Mouse (Mus musculus) lung, postnatal 25 days (tissue): Measurements from ENCODE around the gene Armh2.
A peak's percentile ranks its signal among the peaks of the same experiment; 100 is the strongest.

Experiments
- DNase-seq: peaks from one replicate; pipeline ENCODE4 v3.0.0; 2022; ENCODE audit warnings: low spot score

The Armh2 gene

GRCm38 (mm10) chr13:24741028-24741427, at the start of gene Armh2:
Gene Armh2 (plus strand): TSS chr13:24741232.
- no peak for DNase-seq

- no peak for DNase-seq
Measured at GRCm38 (mm10) chr13:24693312-24693711, 47.7 kb upstream of the Armh2 start.

GRCm38 (mm10) chr13:24698746-24699145, 42.3 kb upstream of the Armh2 start:
- DNase-seq, result no peak

- no peak for DNase-seq
Measured at GRCm38 (mm10) chr13:24702128-24702527, 38.9 kb upstream of the Armh2 start.

GRCm38 (mm10) chr13:24709656-24710396, 31.2 kb upstream of the Armh2 start:
- DNase-seq, result no peak

- DNase-seq, result no peak
Measured at GRCm38 (mm10) chr13:24710968-24711367, 30.1 kb upstream of the Armh2 start.

GRCm38 (mm10) chr13:24712581-24713130, 28.4 kb upstream of the Armh2 start:
- DNase-seq, result no peak

GRCm38 (mm10) chr13:24713434-24714000, 27.5 kb upstream of the Armh2 start:
- peak; percentile 84 for DNase-seq

- DNase-seq, result no peak
Measured at GRCm38 (mm10) chr13:24714360-24714885, 26.6 kb upstream of the Armh2 start.

- no peak for DNase-seq
Measured at GRCm38 (mm10) chr13:24715601-24716000, 25.4 kb upstream of the Armh2 start.

GRCm38 (mm10) chr13:24716441-24716840, 24.6 kb upstream of the Armh2 start:
- no peak for DNase-seq

- no peak for DNase-seq
Measured at GRCm38 (mm10) chr13:24717677-24718076, 23.4 kb upstream of the Armh2 start.

- no peak for DNase-seq
Measured at GRCm38 (mm10) chr13:24721502-24721901, 19.5 kb upstream of the Armh2 start.

- no peak for DNase-seq
Measured at GRCm38 (mm10) chr13:24723699-24724394, 17.2 kb upstream of the Armh2 start.

- DNase-seq, result no peak
Measured at GRCm38 (mm10) chr13:24724395-24724759, 16.7 kb upstream of the Armh2 start.

GRCm38 (mm10) chr13:24729128-24729527, 11.9 kb upstream of the Armh2 start:
- no peak for DNase-seq

- no peak for DNase-seq
Measured at GRCm38 (mm10) chr13:24734502-24734901, 6.5 kb upstream of the Armh2 start.

GRCm38 (mm10) chr13:24735608-24736131, 5.4 kb upstream of the Armh2 start:
- no peak for DNase-seq

- DNase-seq, result no peak
Measured at GRCm38 (mm10) chr13:24747823-24748222, 6.8 kb downstream of the Armh2 start.

- DNase-seq, result no peak
Measured at GRCm38 (mm10) chr13:24750807-24751206, 9.8 kb downstream of the Armh2 start.

- DNase-seq, result no peak
Measured at GRCm38 (mm10) chr13:24751396-24751795, 10.4 kb downstream of the Armh2 start.

- DNase-seq, result no peak
Measured at GRCm38 (mm10) chr13:24756756-24757155, 15.7 kb downstream of the Armh2 start.
